Comparison of ENCODE assay signal across 7 mouse cellular contexts in genomic region chr11:86682861-86683260, GRCm38 (mm10). TPM values are rescaled to one million over a fixed set of nuclear protein-coding genes. Genes with fewer than 3 reads are reported as not detected.
A peak's percentile ranks its signal among the peaks of the same experiment; 100 is the strongest.
DNase-seq lines count a peak whose midpoint lies in the region; ATAC-seq and TF ChIP-seq lines count a peak whose summit lies in the region.

No protein-coding gene starts in this region.

- no peak for TF ChIP-seq POLR2A in limb, embryonic 14.5 days (IDR thresholded peaks at IDR 0.05; ENCODE audit: borderline replicate concordance, extremely low read depth, insufficient read depth, insufficient read length)

- ATAC-seq in lung, postnatal 0 days, result no peak
- ATAC-seq in limb, embryonic 14.5 days (ENCODE audit: low FRiP score, low read depth), result no peak
- ATAC-seq in stomach, embryonic 15.5 days (ENCODE audit: insufficient read depth, low FRiP score, low read depth), result no peak

- peak overlapping the region; percentile 95 for H3K27ac ChIP-seq in lung, postnatal 0 days (ENCODE audit: low read length)
- H3K27ac ChIP-seq in forebrain, embryonic 10.5 days, result no peak overlapping the region
- no peak overlapping the region for H3K27ac ChIP-seq in limb, embryonic 14.5 days (replicated peaks; ENCODE audit: low read depth, low read length)
- H3K27ac ChIP-seq in stomach, embryonic 15.5 days, result no peak overlapping the region

- DNase-seq in lung, postnatal 0 days (ENCODE audit: low spot score), result no peak
- no peak for DNase-seq in lung, adult 18-20 months
- DNase-seq in forebrain, embryonic 10.5 days (ENCODE audit: extremely low spot score, low spot score), result no peak
- no peak for DNase-seq in limb, embryonic 14.5 days (ENCODE audit: low spot score)
- no peak for DNase-seq in right cerebral cortex, postnatal 4 days
- no peak for DNase-seq in kidney, adult 18-20 months

- peak overlapping the region; percentile 93 for H3K4me2 ChIP-seq in lung, postnatal 0 days (replicated peaks; ENCODE audit: low read depth, low read length)
- peak overlapping the region; percentile 76 for H3K4me2 ChIP-seq in limb, embryonic 14.5 days (replicated peaks; ENCODE audit: low read depth, low read length, severe bottlenecking)
- H3K4me2 ChIP-seq in stomach, embryonic 15.5 days, result peak overlapping the region; percentile 79

- H3K36me3 ChIP-seq in lung, postnatal 0 days (ENCODE audit: insufficient read depth, low read length), result no peaks in the 10 kb centered on the region
- H3K36me3 ChIP-seq in forebrain, embryonic 10.5 days (replicated peaks), result peaks cover 25% of the 10 kb centered on the region
- peaks cover 5% of the 10 kb centered on the region for H3K36me3 ChIP-seq in limb, embryonic 14.5 days (ENCODE audit: control insufficient read depth, insufficient read depth, low read length)
- H3K36me3 ChIP-seq in stomach, embryonic 15.5 days, result no peaks in the 10 kb centered on the region

- H3K4me3 ChIP-seq in lung, postnatal 0 days (ENCODE audit: low read depth, low read length), result peak overlapping the region; percentile 79
- H3K4me3 ChIP-seq in forebrain, embryonic 10.5 days, result peak overlapping the region; percentile 90
- peak overlapping the region; percentile 83 for H3K4me3 ChIP-seq in limb, embryonic 14.5 days (replicated peaks; ENCODE audit: low read length)
- H3K4me3 ChIP-seq in stomach, embryonic 15.5 days (replicated peaks), result peak overlapping the region; percentile 66

- peaks cover 10% of the 10 kb centered on the region for H3K4me1 ChIP-seq in lung, postnatal 0 days (ENCODE audit: insufficient read depth, low read depth, low read length)
- peaks cover 38% of the 10 kb centered on the region for H3K4me1 ChIP-seq in forebrain, embryonic 10.5 days
- H3K4me1 ChIP-seq in limb, embryonic 14.5 days (ENCODE audit: control insufficient read depth, insufficient read depth, low read length), result peaks cover 14% of the 10 kb centered on the region
- H3K4me1 ChIP-seq in stomach, embryonic 15.5 days, result peaks cover 15% of the 10 kb centered on the region; the same call in 1 of the 2 replicates

- 26% methylated on average over 7 of the region's 7 CpGs for WGBS in lung, postnatal 0 days
- 44% methylated on average over 7 of the region's 7 CpGs for WGBS in forebrain, embryonic 10.5 days
- WGBS in limb, embryonic 14.5 days, result 34% methylated on average over 7 of the region's 7 CpGs
- 25% methylated on average over 7 of the region's 7 CpGs for WGBS in stomach, embryonic 15.5 days

- TF ChIP-seq EP300 in lung, postnatal 0 days (IDR thresholded peaks at IDR 0.05), result no peak

- TF ChIP-seq CTCF in lung, postnatal 0 days (IDR thresholded peaks at IDR 0.05), result no peak

- H3K27me3 ChIP-seq in lung, postnatal 0 days (replicated peaks; ENCODE audit: insufficient read depth, low read length), result no peaks in the 10 kb centered on the region
- H3K27me3 ChIP-seq in forebrain, embryonic 10.5 days (ENCODE audit: poor library complexity, severe bottlenecking), result no peaks in the 10 kb centered on the region
- H3K27me3 ChIP-seq in limb, embryonic 14.5 days (ENCODE audit: control insufficient read depth, insufficient read depth, low read length), result no peaks in the 10 kb centered on the region
- no peaks in the 10 kb centered on the region for H3K27me3 ChIP-seq in stomach, embryonic 15.5 days (replicated peaks)

- H3K9me3 ChIP-seq in lung, postnatal 0 days (ENCODE audit: low read length), result no peaks in the 10 kb centered on the region
- H3K9me3 ChIP-seq in forebrain, embryonic 10.5 days, result no peaks in the 10 kb centered on the region
- H3K9me3 ChIP-seq in limb, embryonic 14.5 days (ENCODE audit: control insufficient read depth, low read length), result no peaks in the 10 kb centered on the region
- no peaks in the 10 kb centered on the region for H3K9me3 ChIP-seq in stomach, embryonic 15.5 days

- H3K9ac ChIP-seq in lung, postnatal 0 days (replicated peaks; ENCODE audit: low read depth), result peak overlapping the region; percentile 89
- peak overlapping the region; percentile 78 for H3K9ac ChIP-seq in limb, embryonic 14.5 days (ENCODE audit: low read depth, low read length, severe bottlenecking)
- peak overlapping the region; percentile 75; the same call in 1 of the 2 replicates for H3K9ac ChIP-seq in stomach, embryonic 15.5 days

RNA-seq across cellular contexts. Expression of gene Vmp1, which starts 0.8 kb away (rescaled TPM):
- 181 and 202 TPM in 2 replicates for polyA plus RNA-seq in lung, postnatal 0 days (2015; fragmentation: Nextera tagmentation; extraction: Ambion mirVana)
- 93.0 and 97.4 TPM in 2 replicates for polyA plus RNA-seq in forebrain, embryonic 10.5 days (2016; fragmentation: Nextera tagmentation; extraction: Ambion mirVana)
- 39.9 and 49.5 TPM in 2 replicates for polyA plus RNA-seq in limb, embryonic 14.5 days (2012; rRNA removed)
- polyA plus RNA-seq in limb, embryonic 14.5 days (2014; fragmentation: Nextera tagmentation; extraction: Ambion mirVana), result 98.3 and 102 TPM in 2 replicates
- polyA plus RNA-seq in stomach, embryonic 15.5 days (2015; fragmentation: Nextera tagmentation; extraction: Ambion mirVana), result 144 and 153 TPM in 2 replicates

RNA-seq across cellular contexts. Expression of gene Ptrh2, which starts 0.9 kb away (rescaled TPM):
- polyA plus RNA-seq in lung, postnatal 0 days (2015; fragmentation: Nextera tagmentation; extraction: Ambion mirVana), result 11.7 and 12.2 TPM in 2 replicates
- polyA plus RNA-seq in forebrain, embryonic 10.5 days (2016; fragmentation: Nextera tagmentation; extraction: Ambion mirVana), result 45.0 and 48.9 TPM in 2 replicates
- 13.4 and 19.1 TPM in 2 replicates for polyA plus RNA-seq in limb, embryonic 14.5 days (2012; rRNA removed)
- 31.3 and 32.3 TPM in 2 replicates for polyA plus RNA-seq in limb, embryonic 14.5 days (2014; fragmentation: Nextera tagmentation; extraction: Ambion mirVana)
- polyA plus RNA-seq in stomach, embryonic 15.5 days (2015; fragmentation: Nextera tagmentation; extraction: Ambion mirVana), result 30.3 and 31.9 TPM in 2 replicates
